Mouse (Mus musculus) E14TG2a.4 (cell line): Measurements from ENCODE around the gene Celf2.

Experiments used
- H3K27me3 ChIP-seq: 2 replicates; pipeline ENCODE4 v1.6.1; 2014; ENCODE audit warnings: low read length, control low read depth; ENCODE audit not compliant: insufficient read depth
- H3K36me3 ChIP-seq: 2 replicates; pipeline ENCODE4 v1.6.1; 2014; ENCODE audit warnings: low read length, control low read depth; ENCODE audit not compliant: insufficient read depth
- H3K4me1 ChIP-seq: replicated peaks from 2 replicates; pipeline ENCODE4 v1.6.1; 2014; ENCODE audit warnings: low read depth, low read length, control low read depth
- H3K4me3 ChIP-seq: replicated peaks from 2 replicates; pipeline ENCODE4 v1.5.1; 2014; ENCODE audit warnings: mild to moderate bottlenecking, low read length
- H3K9me3 ChIP-seq: 2 replicates; pipeline ENCODE4 v1.6.1; 2014; ENCODE audit warnings: low read length, control low read depth
- CTCF ChIP-seq: conservative IDR thresholded peaks from 2 replicates; pipeline ENCODE4 v1.5.1; 2014; ENCODE audit warnings: low read length
- NANOG ChIP-seq: IDR thresholded peaks from 2 replicates; pipeline ENCODE4 v1.6.1; 2014; ENCODE audit warnings: borderline replicate concordance, low read length, mixed read lengths
- POU5F1 ChIP-seq: IDR thresholded peaks from 2 replicates; pipeline ENCODE4 v1.6.1; 2014; ENCODE audit warnings: low read length, borderline replicate concordance

Celf2 gene

DNA sequence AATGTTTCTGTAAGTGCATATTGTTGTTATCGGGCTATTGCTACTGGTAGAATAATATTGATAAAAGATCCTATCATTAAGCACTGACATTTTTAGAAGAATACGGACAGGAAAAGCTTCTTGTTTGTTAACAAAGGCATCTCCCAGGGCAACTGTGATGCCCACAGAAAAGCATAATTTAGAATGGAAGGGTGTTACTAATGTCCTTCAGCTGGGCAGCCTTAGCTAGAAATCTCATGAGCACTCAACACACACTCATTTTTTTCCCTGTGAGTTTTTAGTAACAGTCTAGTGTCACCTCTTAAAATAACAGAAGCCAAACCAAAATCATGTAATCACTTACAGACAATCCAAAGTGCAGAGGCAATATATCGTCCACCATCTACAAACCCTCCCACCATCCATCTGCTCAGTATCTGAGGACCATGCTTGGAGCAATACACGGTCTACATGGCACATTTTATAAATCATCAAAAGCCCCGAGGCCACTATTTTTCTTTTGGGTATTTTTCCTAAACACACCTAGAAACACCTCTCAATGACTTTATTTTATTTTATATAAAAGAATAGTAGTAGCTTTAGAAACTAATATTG is 713.3 kb downstream of the Celf2 start:
- Histone ChIP-seq H3K27me3 (no peaks in the 10 kb centered on the region), H3K36me3 (no peaks in the 10 kb centered on the region), H3K9me3 (no peaks in the 10 kb centered on the region), H3K4me3 (no peak overlapping the region), H3K4me1 (no peaks in the 10 kb centered on the region)
- TF ChIP-seq POU5F1 = no peak
- TF ChIP-seq CTCF = no peak
- no peak for TF ChIP-seq NANOG

GRCm38 (mm10) chr2:6794858-6795257 is 714.5 kb downstream of the Celf2 start:
- TF ChIP-seq POU5F1 = no peak
- no peak for TF ChIP-seq CTCF
- no peak for TF ChIP-seq NANOG
- no peaks in the 10 kb centered on the region for H3K36me3 ChIP-seq
- H3K4me3 ChIP-seq = no peak overlapping the region
- no peaks in the 10 kb centered on the region for H3K27me3 ChIP-seq
- no peaks in the 10 kb centered on the region for H3K4me1 ChIP-seq
- H3K9me3 ChIP-seq = no peaks in the 10 kb centered on the region

- Histone ChIP-seq H3K9me3 (no peaks in the 10 kb centered on the region), H3K4me3 (no peak overlapping the region), H3K36me3 (no peaks in the 10 kb centered on the region), H3K4me1 (no peaks in the 10 kb centered on the region), H3K27me3 (no peaks in the 10 kb centered on the region)
- TF ChIP-seq NANOG (no peak), CTCF (no peak), POU5F1 (no peak)
These were observed 718.5 kb downstream of the Celf2 start for GRCm38 (mm10) chr2:6790876-6791275.

- Histone ChIP-seq H3K27me3 (no peaks in the 10 kb centered on the region), H3K4me3 (no peak overlapping the region), H3K36me3 (no peaks in the 10 kb centered on the region), H3K9me3 (no peaks in the 10 kb centered on the region), H3K4me1 (no peaks in the 10 kb centered on the region)
- TF ChIP-seq NANOG (no peak), CTCF (peak; percentile 24; the same call in 1 of the 2 replicates)
These were observed 722.7 kb downstream of the Celf2 start for GRCm38 (mm10) chr2:6786494-6787144.

DNA sequence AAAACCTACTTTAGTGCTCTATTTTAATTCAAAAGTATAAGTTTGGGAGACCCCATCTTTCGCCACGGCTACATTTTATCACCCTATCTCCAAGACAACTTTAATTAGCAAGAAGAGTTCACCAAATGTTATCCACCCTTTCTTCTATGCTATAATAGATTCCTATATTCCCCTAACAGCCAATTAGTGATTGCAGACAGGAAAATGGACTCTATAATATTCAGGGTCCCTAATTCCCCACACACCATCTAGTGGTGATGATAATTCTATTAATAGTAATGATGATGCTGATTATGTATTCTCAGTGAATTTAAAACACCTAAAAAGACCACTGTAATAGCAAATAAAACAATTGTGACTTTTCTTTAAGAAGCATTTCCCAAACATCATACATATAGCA is 739.1 kb downstream of the Celf2 start:
- H3K27me3 ChIP-seq = no peaks in the 10 kb centered on the region
- TF ChIP-seq CTCF (no peak), NANOG (no peak), POU5F1 (no peak)
- no peak overlapping the region for H3K4me3 ChIP-seq
- H3K36me3 ChIP-seq = no peaks in the 10 kb centered on the region
- H3K9me3 ChIP-seq = peaks cover 9% of the 10 kb centered on the region
- no peaks in the 10 kb centered on the region for H3K4me1 ChIP-seq

- Histone ChIP-seq H3K9me3 (no peaks in the 10 kb centered on the region), H3K36me3 (no peaks in the 10 kb centered on the region), H3K4me1 (no peaks in the 10 kb centered on the region), H3K4me3 (no peak overlapping the region), H3K27me3 (no peaks in the 10 kb centered on the region)
- no peak for TF ChIP-seq NANOG
- TF ChIP-seq CTCF = no peak
- no peak for TF ChIP-seq POU5F1
These were observed 747.0 kb downstream of the Celf2 start for GRCm38 (mm10) chr2:6762381-6762780.

DNA sequence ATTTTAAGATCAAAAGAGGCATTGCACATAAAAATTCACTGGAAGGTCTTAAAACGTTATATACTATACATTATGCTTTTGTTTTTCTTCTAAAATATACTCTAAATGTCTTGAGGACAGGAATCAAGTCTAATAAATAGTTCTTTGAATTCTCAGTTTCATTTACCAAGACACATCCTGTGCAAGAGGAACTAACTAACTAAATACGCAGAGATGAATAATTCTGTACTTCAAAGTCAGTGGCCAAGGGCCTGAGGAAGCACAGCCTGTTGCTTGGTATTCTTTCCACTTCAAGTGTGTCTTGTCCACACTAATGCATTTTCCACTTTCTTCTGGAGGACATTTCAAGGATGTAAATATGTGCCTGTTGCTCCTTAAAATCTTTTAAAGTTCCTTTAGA is 766.2 kb downstream of the Celf2 start:
- peaks cover 9% of the 10 kb centered on the region for H3K4me1 ChIP-seq
- H3K36me3 ChIP-seq = no peaks in the 10 kb centered on the region
- H3K4me3 ChIP-seq = no peak overlapping the region
- no peak for TF ChIP-seq POU5F1
- no peak for TF ChIP-seq CTCF
- TF ChIP-seq NANOG = no peak
- H3K27me3 ChIP-seq = no peaks in the 10 kb centered on the region
- no peaks in the 10 kb centered on the region for H3K9me3 ChIP-seq

DNA sequence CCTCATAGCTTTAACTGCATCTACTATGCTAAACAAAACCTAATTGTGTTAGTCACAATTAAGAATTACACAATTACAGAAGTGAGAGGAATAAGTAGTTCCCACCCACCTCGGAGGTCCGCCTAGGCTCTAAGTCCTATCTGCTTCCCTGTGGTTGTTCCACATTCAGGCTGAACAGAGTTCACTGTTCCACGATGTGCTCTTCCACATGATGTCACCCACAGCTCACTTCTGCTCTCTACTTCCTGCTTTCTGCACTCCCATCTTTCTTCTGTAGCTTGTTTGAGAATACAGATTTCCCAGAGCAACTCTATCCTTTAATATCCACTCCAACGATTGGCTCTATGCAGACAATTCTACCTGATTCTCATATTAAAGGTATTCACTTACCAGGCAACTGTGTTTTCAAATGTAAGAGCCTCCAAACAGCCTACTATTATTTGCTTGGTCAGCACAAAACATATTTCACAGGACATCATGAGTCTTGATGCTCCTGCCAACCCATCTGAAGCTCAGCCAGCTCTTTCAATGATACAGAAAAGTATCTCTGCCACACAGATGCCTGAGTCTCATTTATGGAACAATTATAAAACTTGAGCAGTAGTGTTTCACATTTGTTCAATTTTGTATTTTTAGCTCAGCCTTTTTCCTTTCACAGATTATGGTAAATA is 769.2 kb downstream of the Celf2 start:
- no peaks in the 10 kb centered on the region for H3K9me3 ChIP-seq
- no peak for TF ChIP-seq NANOG
- TF ChIP-seq POU5F1 = no peak
- no peak for TF ChIP-seq CTCF
- no peaks in the 10 kb centered on the region for H3K36me3 ChIP-seq
- no peak overlapping the region for H3K4me3 ChIP-seq
- no peaks in the 10 kb centered on the region for H3K4me1 ChIP-seq
- no peaks in the 10 kb centered on the region for H3K27me3 ChIP-seq

DNA sequence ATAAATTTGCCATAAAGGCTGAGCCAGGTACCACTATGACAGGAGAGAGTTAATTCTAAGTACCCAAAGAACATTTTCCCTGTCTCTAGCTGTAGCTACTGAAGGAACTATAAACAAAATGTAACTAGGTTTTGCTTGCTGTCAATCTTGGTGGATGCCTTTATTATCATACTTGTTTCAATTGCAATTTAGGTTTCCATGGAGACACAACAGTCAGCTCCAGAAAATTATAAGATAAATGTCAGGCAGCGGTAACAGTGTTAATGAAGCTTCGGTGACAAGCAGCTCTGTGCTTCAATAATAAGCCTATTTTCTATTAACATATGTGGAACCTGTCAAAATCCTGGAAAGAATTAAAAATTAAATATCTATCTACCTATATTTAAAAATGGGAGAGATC is 777.3 kb downstream of the Celf2 start:
- Histone ChIP-seq H3K36me3 (no peaks in the 10 kb centered on the region), H3K4me3 (no peak overlapping the region), H3K4me1 (peaks cover 3% of the 10 kb centered on the region; the same call in 1 of the 2 replicates), H3K9me3 (no peaks in the 10 kb centered on the region), H3K27me3 (no peaks in the 10 kb centered on the region)
- TF ChIP-seq POU5F1 (no peak), NANOG (no peak), CTCF (no peak)
